Mouse (Mus musculus) C2C12 (cell line): ENCODE data around the gene Onecut1. TPM values are rescaled to one million over a fixed set of nuclear protein-coding genes. Genes with fewer than 3 reads are reported as not detected.

Source experiments
- H3K27me3 ChIP-seq: one replicate; pipeline ENCODE4 v1.6.1; 2011; ENCODE audit not compliant: control insufficient read depth, insufficient read depth, insufficient read length
- H3K36me3 ChIP-seq: one replicate; pipeline ENCODE4 v1.6.1; 2011; ENCODE audit not compliant: control insufficient read depth, insufficient read depth
- H3K4me3 ChIP-seq: one replicate; pipeline ENCODE4 v1.5.1; 2011; ENCODE audit warnings: mild to moderate bottlenecking, control low read depth; ENCODE audit not compliant: poor library complexity, insufficient read depth, severe bottlenecking
- H3K79me2 ChIP-seq: one replicate; pipeline ENCODE4 v1.6.1; 2011; ENCODE audit not compliant: control insufficient read depth, insufficient read depth
- H3K79me3 ChIP-seq: one replicate; pipeline ENCODE4 v1.6.1; 2011; ENCODE audit warnings: low read depth, control low read depth
- H3ac ChIP-seq: one replicate; pipeline ENCODE3; 2011; ENCODE audit warnings: low read depth; ENCODE audit not compliant: control insufficient read depth, insufficient read length
- CEBPB ChIP-seq: IDR thresholded peaks from one replicate; pipeline ENCODE4 v1.6.1; 2011; ENCODE audit warnings: low read depth, mild to moderate bottlenecking, control low read depth, moderate library complexity
- CTCF ChIP-seq: IDR thresholded peaks from one replicate; pipeline ENCODE4 v1.5.1; 2011; ENCODE audit not compliant: control insufficient read depth, insufficient read depth, insufficient read length
- FOSL1 ChIP-seq: IDR thresholded peaks from one replicate; pipeline ENCODE4 v1.8.0; 2011; ENCODE audit warnings: mild to moderate bottlenecking, low read length; ENCODE audit not compliant: poor library complexity, insufficient read depth, severe bottlenecking
- MAX ChIP-seq: IDR thresholded peaks from one replicate; pipeline ENCODE4 v1.6.1; 2011; ENCODE audit warnings: mild to moderate bottlenecking, control low read depth
- MYOD1 ChIP-seq: IDR thresholded peaks from one replicate; pipeline ENCODE4 v1.6.1; 2011; ENCODE audit warnings: low read depth; ENCODE audit not compliant: control insufficient read depth, insufficient read length
- MYOG ChIP-seq: IDR thresholded peaks from one replicate; pipeline ENCODE4 v1.6.1; 2011; ENCODE audit not compliant: control insufficient read depth, insufficient read length; ENCODE audit errors: extremely low read depth
- USF1 ChIP-seq: IDR thresholded peaks from one replicate; pipeline ENCODE4 v1.6.1; 2011; ENCODE audit warnings: low read depth, mild to moderate bottlenecking, control low read depth, moderate library complexity
- polyA plus RNA-seq: library from polyadenylated mRNA; unstranded; fragments of >200 nt; fragmentation: generic; extraction: Trizol; gene quantifications from one replicate; pipeline ENCODE4 v1.2.1, GENCODE M21; 2012; ENCODE audit warnings: missing spikeins

Onecut1 gene
- polyA plus RNA-seq, 1 experiment, result 0.01 TPM

GRCm38 (mm10) chr9:74846867-74847830 is 14.6 kb upstream of the Onecut1 start:
- Histone ChIP-seq H3K4me3 (no peak overlapping the region), H3K36me3 (no peaks in the 10 kb centered on the region), H3K79me2 (no peaks in the 10 kb centered on the region), H3ac (no peak overlapping the region), H3K79me3 (no peaks in the 10 kb centered on the region), H3K27me3 (peaks cover 48% of the 10 kb centered on the region)
- no peak for TF ChIP-seq MAX
- TF ChIP-seq CTCF, result no peak
- TF ChIP-seq FOSL1, result no peak
- TF ChIP-seq USF1, result no peak
- TF ChIP-seq MYOD1, result no peak
- TF ChIP-seq CEBPB, result no peak
- TF ChIP-seq MYOG, result no peak

- H3K79me2 ChIP-seq, result no peaks in the 10 kb centered on the region
- no peaks in the 10 kb centered on the region for H3K79me3 ChIP-seq
- H3K4me3 ChIP-seq, result no peak overlapping the region
- peaks cover 60% of the 10 kb centered on the region for H3K27me3 ChIP-seq
- no peaks in the 10 kb centered on the region for H3K36me3 ChIP-seq
- no peak overlapping the region for H3ac ChIP-seq
- TF ChIP-seq MAX (no peak), USF1 (no peak), CTCF (no peak), CEBPB (no peak), MYOD1 (no peak), FOSL1 (no peak), MYOG (no peak)
Measured at GRCm38 (mm10) chr9:74848411-74849194, 13.1 kb upstream of the Onecut1 start.

GRCm38 (mm10) chr9:74849195-74849978 is 12.3 kb upstream of the Onecut1 start:
- TF ChIP-seq MYOD1, result no peak
- no peak for TF ChIP-seq CEBPB
- no peak for TF ChIP-seq MAX
- no peak for TF ChIP-seq USF1
- no peak for TF ChIP-seq FOSL1
- no peak for TF ChIP-seq MYOG
- TF ChIP-seq CTCF, result no peak
- no peaks in the 10 kb centered on the region for H3K79me3 ChIP-seq
- peaks cover 68% of the 10 kb centered on the region for H3K27me3 ChIP-seq
- H3ac ChIP-seq, result no peak overlapping the region
- no peak overlapping the region for H3K4me3 ChIP-seq
- H3K36me3 ChIP-seq, result no peaks in the 10 kb centered on the region
- no peaks in the 10 kb centered on the region for H3K79me2 ChIP-seq

GRCm38 (mm10) chr9:74849979-74850780 is 11.5 kb upstream of the Onecut1 start:
- Histone ChIP-seq H3K79me3 (no peaks in the 10 kb centered on the region), H3K79me2 (no peaks in the 10 kb centered on the region), H3K4me3 (no peak overlapping the region), H3K27me3 (peaks cover 72% of the 10 kb centered on the region), H3K36me3 (no peaks in the 10 kb centered on the region), H3ac (no peak overlapping the region)
- no peak for TF ChIP-seq FOSL1
- TF ChIP-seq USF1, result no peak
- TF ChIP-seq MYOD1, result no peak
- TF ChIP-seq CEBPB, result no peak

- Histone ChIP-seq H3K36me3 (no peaks in the 10 kb centered on the region), H3K27me3 (peaks cover 73% of the 10 kb centered on the region), H3K79me2 (no peaks in the 10 kb centered on the region), H3ac (no peak overlapping the region), H3K4me3 (no peak overlapping the region), H3K79me3 (no peaks in the 10 kb centered on the region)
- TF ChIP-seq MAX (no peak), MYOD1 (no peak), CTCF (no peak), CEBPB (no peak), USF1 (no peak), FOSL1 (no peak), MYOG (no peak)
Measured at GRCm38 (mm10) chr9:74850781-74851145, 11.0 kb upstream of the Onecut1 start.
